Mouse (Mus musculus): ENCODE results near the gene Magi1. TPM values are rescaled to one million over a fixed set of nuclear protein-coding genes. Genes with fewer than 3 reads are reported as not detected.
A peak's percentile ranks its signal among the peaks of the same experiment; 100 is the strongest.

The Magi1 gene
- polyA plus RNA-seq, 1 experiment: 74.6 TPM

DNA sequence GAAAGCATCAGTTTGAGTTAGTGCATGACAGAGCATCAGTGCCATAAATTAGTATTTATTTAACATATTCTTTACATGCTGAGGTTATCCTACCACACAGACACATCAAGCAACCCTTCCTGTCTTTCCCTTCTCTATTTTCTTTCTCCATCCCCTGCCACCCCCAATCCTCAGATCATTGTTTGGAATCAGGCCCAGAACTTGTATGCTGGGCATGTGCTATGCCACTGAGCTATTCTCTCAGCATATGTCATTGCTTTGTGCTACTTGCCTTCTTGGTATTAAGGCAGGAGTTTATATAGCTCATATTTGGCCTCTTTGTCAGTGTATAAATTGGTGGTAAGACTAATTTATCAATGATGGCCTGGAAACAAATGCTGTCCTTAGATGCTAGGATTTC, 494.0 kb downstream of the Magi1 start:
- peak; percentile 60 for DNase-seq (ENCODE audit: low read depth)
- TF ChIP-seq POLR2A (IDR thresholded peaks at IDR 0.05; ENCODE audit: borderline replicate concordance, extremely low read depth, insufficient read depth, insufficient read length, poor library complexity, severe bottlenecking) (no peak), CTCF (IDR thresholded peaks at IDR 0.05; ENCODE audit: borderline replicate concordance, extremely low read depth, insufficient read depth, insufficient read length) (no peak)

DNA sequence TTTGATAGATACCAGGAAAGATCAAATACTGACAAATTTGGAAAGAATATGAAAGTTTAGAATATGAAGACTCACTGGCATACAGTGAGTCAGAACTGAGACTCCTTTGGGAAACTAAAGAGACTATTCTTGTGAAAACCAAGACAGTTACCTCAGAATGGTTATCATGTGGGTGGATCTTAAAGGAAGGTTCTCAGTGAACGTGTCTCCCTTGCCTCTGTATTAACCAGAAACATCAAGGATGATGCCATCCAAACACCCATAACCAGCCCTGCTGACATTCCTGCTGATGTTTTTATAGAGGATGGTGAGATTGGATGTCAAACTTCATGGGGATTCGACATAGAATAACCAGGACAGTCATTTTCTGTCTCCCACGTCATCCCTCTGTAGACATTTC, 496.7 kb downstream of the Magi1 start:
- DNase-seq (ENCODE audit: low read depth): no peak
- TF ChIP-seq POLR2A (IDR thresholded peaks at IDR 0.05; ENCODE audit: borderline replicate concordance, extremely low read depth, insufficient read depth, insufficient read length, poor library complexity, severe bottlenecking): no peak
- TF ChIP-seq CTCF (IDR thresholded peaks at IDR 0.05; ENCODE audit: borderline replicate concordance, extremely low read depth, insufficient read depth, insufficient read length): no peak

GRCm38 (mm10) chr6:93786220-93786619, 497.5 kb downstream of the Magi1 start:
- TF ChIP-seq CTCF (IDR thresholded peaks at IDR 0.05; ENCODE audit: borderline replicate concordance, extremely low read depth, insufficient read depth, insufficient read length) (no peak), POLR2A (IDR thresholded peaks at IDR 0.05; ENCODE audit: borderline replicate concordance, extremely low read depth, insufficient read depth, insufficient read length, poor library complexity, severe bottlenecking) (no peak)
- DNase-seq (ENCODE audit: low read depth): no peak

DNA sequence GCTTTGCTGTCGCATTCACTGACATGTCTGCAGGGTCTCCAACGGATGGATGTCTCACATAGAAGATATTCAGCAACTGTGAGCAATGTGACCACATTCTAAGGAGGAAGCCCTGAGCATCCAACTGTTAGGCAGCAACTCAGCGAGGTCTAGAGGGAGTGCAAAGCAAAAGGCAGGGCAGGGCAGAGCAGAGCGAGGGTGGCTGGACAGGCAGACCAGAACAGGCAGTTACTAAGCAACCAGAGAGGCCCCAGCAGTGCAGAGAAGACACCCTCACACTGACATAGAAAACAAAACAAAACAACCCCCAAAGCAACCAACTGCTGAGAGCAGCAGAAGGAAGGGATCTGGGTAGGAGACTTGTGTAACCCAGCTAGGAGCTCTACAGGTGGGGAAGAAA, 512.6 kb downstream of the Magi1 start:
- peak; percentile 52 for DNase-seq (ENCODE audit: low read depth)

DNA sequence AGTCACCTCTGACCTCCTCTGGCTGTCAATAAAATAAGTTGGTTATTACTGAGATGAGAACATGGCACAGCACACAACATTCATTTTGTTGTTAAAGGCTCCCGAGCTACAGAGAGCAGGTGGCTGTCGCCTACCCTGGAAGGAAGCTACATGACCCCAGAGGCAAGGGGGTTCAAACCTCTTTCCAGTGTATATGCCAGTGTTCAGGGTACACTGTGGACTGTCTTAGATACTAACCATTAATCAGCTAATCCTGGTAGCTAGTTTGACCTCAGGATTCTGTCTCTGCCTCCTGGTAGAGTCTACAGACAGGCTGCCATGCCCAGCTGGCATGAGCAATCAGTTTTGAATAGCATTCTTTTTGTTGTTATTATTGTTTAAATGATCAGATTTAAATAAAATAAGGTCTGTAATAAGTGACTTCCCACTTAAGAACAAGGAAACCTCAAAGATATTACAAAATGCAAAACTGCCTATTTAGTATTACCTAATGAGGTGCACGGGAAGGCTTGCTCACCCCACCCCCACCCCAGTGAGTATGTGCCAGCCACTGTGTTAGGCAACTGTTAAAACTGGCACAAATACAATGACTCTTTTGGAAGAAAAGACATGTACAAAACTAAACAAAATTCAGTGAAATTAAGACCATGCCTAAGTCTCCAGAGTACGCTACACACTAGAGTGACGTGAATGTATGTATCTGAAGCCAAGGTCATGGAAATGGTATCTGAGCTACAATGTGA, 513.3 kb downstream of the Magi1 start:
- no peak for TF ChIP-seq CTCF (IDR thresholded peaks at IDR 0.05; ENCODE audit: borderline replicate concordance, extremely low read depth, insufficient read depth, insufficient read length)
- peak; percentile 67 for DNase-seq (ENCODE audit: low read depth)

More for the DNA sequence above, 512.6 kb downstream of the Magi1 start:
- TF ChIP-seq CTCF (IDR thresholded peaks at IDR 0.05; ENCODE audit: borderline replicate concordance, extremely low read depth, insufficient read depth, insufficient read length): no peak
- no peak for TF ChIP-seq POLR2A (IDR thresholded peaks at IDR 0.05; ENCODE audit: borderline replicate concordance, extremely low read depth, insufficient read depth, insufficient read length, poor library complexity, severe bottlenecking)

GRCm38 (mm10) chr6:93758114-93758513, 525.6 kb downstream of the Magi1 start:
- no peak for DNase-seq (ENCODE audit: low read depth)
- no peak for TF ChIP-seq POLR2A (IDR thresholded peaks at IDR 0.05; ENCODE audit: borderline replicate concordance, extremely low read depth, insufficient read depth, insufficient read length, poor library complexity, severe bottlenecking)
- TF ChIP-seq CTCF (IDR thresholded peaks at IDR 0.05; ENCODE audit: borderline replicate concordance, extremely low read depth, insufficient read depth, insufficient read length): no peak

DNA sequence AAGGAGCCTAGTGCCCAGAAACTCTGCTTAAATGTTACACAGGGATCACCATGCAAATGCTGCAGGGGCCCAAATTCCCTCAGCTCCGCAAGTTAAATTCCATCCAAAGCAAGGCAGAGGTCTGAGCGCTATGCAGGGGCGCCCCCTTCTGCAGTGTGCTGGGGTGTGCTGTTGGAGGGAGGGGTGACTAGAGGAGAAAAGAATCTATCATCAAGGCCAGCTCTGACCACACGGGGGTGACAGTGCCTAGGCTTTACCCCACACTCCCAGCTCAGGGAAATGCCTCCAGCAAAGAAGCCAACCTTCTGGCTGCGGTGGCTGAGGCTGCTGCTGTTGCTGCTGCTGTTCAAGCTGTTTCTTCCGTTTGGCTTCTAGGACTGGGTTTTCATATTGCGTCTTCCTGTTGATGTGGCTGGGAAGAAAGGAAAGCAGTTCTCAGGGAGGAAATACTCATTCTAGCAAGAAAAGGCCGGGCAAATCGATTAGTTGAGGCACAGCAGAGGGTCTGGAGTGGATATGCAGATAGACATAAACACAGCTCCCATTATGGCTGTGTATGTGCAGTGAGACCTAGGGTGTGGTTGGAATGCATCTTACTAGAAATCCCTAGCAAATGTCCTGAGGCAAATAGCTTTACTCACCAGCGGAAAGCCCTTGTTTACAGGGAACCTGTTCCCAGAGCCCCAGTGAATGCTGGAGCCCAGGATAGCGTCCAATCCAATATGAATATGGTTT, 526.2 kb downstream of the Magi1 start:
- no peak for TF ChIP-seq POLR2A (IDR thresholded peaks at IDR 0.05; ENCODE audit: borderline replicate concordance, extremely low read depth, insufficient read depth, insufficient read length, poor library complexity, severe bottlenecking)
- peak; percentile 90 for TF ChIP-seq CTCF (IDR thresholded peaks at IDR 0.05; ENCODE audit: borderline replicate concordance, extremely low read depth, insufficient read depth, insufficient read length)
- DNase-seq (ENCODE audit: low read depth): peak; percentile 94

DNA sequence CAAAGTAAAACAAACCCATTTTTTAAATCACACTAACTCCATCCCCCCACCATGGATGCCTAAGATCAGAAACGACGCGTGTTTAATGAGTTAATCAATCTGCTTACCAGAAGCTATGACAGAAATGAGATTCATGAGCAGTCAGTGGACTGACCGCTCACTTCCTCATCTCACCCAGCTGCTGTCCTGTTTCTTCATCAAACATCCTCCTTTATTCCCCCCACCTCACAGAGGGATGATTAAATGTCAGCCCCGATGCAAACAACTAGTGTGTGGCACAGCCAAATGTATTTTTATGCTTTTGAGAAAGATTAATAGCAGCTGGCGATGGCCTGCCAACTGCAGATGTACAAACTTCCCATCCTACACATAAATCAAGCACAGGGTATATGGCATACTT, 540.6 kb downstream of the Magi1 start:
- TF ChIP-seq POLR2A (IDR thresholded peaks at IDR 0.05; ENCODE audit: borderline replicate concordance, extremely low read depth, insufficient read depth, insufficient read length, poor library complexity, severe bottlenecking): no peak
- TF ChIP-seq CTCF (IDR thresholded peaks at IDR 0.05; ENCODE audit: borderline replicate concordance, extremely low read depth, insufficient read depth, insufficient read length): no peak
- no peak for DNase-seq (ENCODE audit: low read depth)

- TF ChIP-seq POLR2A (IDR thresholded peaks at IDR 0.05; ENCODE audit: borderline replicate concordance, extremely low read depth, insufficient read depth, insufficient read length, poor library complexity, severe bottlenecking): no peak
- TF ChIP-seq CTCF (IDR thresholded peaks at IDR 0.05; ENCODE audit: borderline replicate concordance, extremely low read depth, insufficient read depth, insufficient read length): no peak
Measured at GRCm38 (mm10) chr6:93739786-93740185, 543.9 kb downstream of the Magi1 start.

DNA sequence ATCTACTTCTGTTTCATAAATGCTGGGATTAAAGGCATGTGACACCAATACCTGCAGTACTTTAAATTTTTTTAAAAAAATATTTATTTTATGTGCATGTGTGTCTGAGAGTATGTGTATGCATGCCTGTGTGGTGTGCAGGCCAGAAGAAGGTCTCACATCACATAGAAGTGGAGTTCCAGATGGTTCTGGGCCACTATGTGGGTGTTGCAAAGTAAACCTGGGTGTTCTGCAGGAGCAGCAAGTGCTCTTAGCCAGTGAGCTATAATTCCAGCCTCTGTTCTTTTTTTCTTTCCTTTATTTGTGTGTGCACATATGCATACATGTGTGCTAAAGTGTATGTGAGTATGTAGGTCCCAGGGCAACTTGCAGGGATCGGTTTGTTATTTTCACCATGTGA, 546.6 kb downstream of the Magi1 start:
- DNase-seq (ENCODE audit: low read depth): no peak
- TF ChIP-seq POLR2A (IDR thresholded peaks at IDR 0.05; ENCODE audit: borderline replicate concordance, extremely low read depth, insufficient read depth, insufficient read length, poor library complexity, severe bottlenecking) (no peak), CTCF (IDR thresholded peaks at IDR 0.05; ENCODE audit: borderline replicate concordance, extremely low read depth, insufficient read depth, insufficient read length) (no peak)

More at GRCm38 (mm10) chr6:93739786-93740185, 543.9 kb downstream of the Magi1 start:
- peak; percentile 77 for DNase-seq (ENCODE audit: low read depth)

- DNase-seq (ENCODE audit: low read depth): no peak
- TF ChIP-seq POLR2A (IDR thresholded peaks at IDR 0.05; ENCODE audit: borderline replicate concordance, extremely low read depth, insufficient read depth, insufficient read length, poor library complexity, severe bottlenecking) (no peak), CTCF (IDR thresholded peaks at IDR 0.05; ENCODE audit: borderline replicate concordance, extremely low read depth, insufficient read depth, insufficient read length) (no peak)
Measured at GRCm38 (mm10) chr6:93736071-93736470, 547.6 kb downstream of the Magi1 start.

DNA sequence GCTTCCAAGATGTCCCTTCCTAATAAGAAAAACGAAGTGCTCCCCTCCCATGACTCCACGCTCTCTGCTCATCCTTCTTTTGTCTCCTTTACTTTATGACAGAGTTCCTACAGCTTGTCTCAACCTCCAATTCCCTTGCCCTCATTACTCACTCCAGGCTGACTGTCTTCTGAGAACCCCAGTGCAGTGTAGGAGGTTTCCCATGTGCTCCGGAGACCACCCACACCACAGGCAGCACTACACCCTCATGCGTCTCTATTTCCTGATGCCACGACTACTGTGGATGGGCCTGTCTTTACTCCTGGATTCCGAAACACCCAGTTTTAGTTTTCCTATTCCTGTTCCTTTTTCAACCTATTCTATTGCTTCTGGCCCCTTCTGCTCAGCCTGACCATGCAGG, 549.9 kb downstream of the Magi1 start:
- DNase-seq (ENCODE audit: low read depth): no peak
- TF ChIP-seq CTCF (IDR thresholded peaks at IDR 0.05; ENCODE audit: borderline replicate concordance, extremely low read depth, insufficient read depth, insufficient read length): no peak
- no peak for TF ChIP-seq POLR2A (IDR thresholded peaks at IDR 0.05; ENCODE audit: borderline replicate concordance, extremely low read depth, insufficient read depth, insufficient read length, poor library complexity, severe bottlenecking)

All from brain, embryonic 14.5 days (tissue).